Mouse (Mus musculus) bone marrow, adult 2 months (tissue): Measurements from ENCODE around the gene Il2rb.

Experiments
- CTCF ChIP-seq: fragments of 200-500 bp; IDR thresholded peaks from 2 replicates; pipeline ENCODE4 v1.5.1; 2011; ENCODE audit warnings: low read length, control low read depth; ENCODE audit not compliant: control insufficient read depth, insufficient read depth
- POLR2A ChIP-seq: fragments of 200-500 bp; IDR thresholded peaks from 2 replicates; pipeline ENCODE4 v1.6.1; 2011; ENCODE audit warnings: low read depth, mild to moderate bottlenecking, control low read depth, low read length, borderline replicate concordance; ENCODE audit not compliant: control insufficient read depth

DNA sequence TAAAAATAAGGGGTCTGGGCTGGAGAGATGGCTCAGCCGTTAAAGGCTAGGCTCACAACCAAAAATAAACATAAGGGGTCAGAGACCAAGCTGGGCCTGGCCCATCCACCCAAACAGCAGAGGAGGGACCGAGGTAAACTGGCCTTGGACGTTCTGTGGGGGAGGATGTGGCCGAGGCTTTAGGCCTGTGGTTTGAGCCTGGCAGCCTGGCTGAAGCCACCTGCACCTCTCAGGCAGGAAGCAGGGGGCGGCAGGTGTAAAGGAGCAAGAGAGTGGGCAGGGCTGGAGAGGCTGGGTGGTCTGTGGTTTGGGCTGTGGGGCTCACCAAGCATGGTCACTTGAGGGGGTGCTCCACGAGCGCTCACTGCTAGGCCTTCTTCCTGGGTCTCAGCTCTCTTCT lies 16.9 kb upstream of the Il2rb start:
- TF ChIP-seq CTCF, result no peak
- TF ChIP-seq POLR2A, result no peak
